Mouse (Mus musculus) right cerebral cortex, adult 18-20 months (tissue): ENCODE data around the gene Slc6a13.

Source experiments
- DNase-seq: peaks from one replicate; pipeline ENCODE4 v3.0.0; 2022; ENCODE audit warnings: mixed read lengths

Gene Slc6a13

GRCm38 (mm10) chr6:121299954-121300353 lies at the start of gene Slc6a13:
Slc6a13 (plus strand) TSS chr6:121300227.
- no peak for DNase-seq

DNA sequence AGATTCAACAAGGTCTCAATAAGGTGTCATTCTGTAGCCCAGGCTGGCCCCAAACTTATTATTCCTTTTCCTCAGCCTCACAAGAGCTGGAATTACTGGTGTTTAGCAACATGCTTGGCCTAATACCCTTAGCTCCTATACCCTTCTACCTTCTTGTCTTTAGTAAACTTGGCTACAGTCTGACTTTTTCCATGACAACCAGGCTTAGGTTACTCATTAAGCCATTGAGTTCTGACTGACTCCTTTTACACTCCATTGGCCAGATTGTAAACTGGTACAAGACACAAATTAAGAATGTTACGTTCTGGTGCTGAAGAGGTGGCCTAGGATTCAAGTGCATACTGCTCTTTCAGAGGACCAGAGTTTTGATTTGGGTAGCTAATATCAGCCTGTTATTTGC lies 49.6 kb upstream of the Slc6a13 start:
- DNase-seq = no peak

DNA sequence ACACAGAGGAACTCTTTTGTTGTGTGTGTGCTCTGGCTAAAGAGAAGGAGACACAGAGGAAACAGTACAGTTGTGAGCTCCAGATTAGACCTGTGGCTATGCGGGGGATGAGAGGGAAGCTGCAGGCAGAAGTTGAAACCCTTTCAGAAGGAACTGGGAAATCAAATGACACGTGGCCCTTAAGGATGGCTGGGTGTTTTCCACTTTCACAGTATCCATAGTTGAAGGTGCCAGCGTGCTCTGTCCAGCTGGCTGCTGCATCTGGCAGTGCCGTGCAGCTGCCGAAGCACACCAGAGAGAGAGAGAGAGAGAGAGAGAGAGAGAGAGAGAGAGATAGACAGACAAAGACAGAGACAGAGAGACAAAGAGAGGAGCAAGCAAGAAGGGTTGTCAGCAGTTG lies 48.8 kb upstream of the Slc6a13 start:
- DNase-seq = no peak

- DNase-seq = peak; percentile 70
Measured at GRCm38 (mm10) chr6:121260548-121260947, 39.5 kb upstream of the Slc6a13 start.

- DNase-seq = no peak
Measured at GRCm38 (mm10) chr6:121261233-121261632, 38.8 kb upstream of the Slc6a13 start.

DNA sequence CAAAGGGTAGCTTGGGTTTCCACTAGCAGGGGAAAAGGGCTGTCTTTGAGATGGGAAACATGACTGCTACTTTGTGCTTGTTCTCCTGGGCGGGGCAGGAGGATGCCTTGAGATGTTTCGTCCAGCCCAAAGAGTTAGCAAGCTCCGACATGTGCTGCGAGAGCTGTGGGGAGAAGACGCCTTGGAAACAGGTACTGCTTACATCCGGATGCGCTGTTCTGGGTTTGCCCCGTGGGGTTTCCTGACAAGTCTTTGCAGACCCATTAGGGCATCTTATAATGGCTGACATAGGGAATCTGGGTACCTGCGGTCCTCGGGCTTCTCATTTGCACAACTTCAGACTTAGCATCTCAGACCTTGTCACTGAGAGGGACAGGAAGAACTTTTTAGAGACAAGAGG lies 38.0 kb upstream of the Slc6a13 start:
- DNase-seq = no peak

- DNase-seq = no peak
Measured at GRCm38 (mm10) chr6:121262496-121262895, 37.5 kb upstream of the Slc6a13 start.

DNA sequence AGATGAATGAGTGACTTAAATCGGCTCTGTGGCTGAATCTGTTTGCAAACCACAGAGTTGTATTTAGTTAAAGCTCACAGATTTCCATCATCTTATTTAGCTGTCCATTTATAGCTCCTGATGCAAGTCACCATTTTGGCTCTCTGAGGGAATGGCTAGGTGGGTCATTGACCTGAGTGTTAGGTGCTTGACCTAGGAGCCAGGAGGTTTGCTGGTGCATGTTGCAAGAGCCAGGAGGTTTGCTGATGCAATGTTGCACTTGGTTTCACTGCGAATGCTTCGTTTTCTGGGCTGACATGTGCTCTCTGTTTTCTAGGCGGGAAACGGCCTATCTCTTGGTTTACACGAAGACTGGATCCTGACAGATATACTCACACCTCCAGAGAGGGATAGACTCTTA lies 29.9 kb upstream of the Slc6a13 start:
- no peak for DNase-seq

GRCm38 (mm10) chr6:121271707-121272074 lies 28.3 kb upstream of the Slc6a13 start:
- no peak for DNase-seq

DNA sequence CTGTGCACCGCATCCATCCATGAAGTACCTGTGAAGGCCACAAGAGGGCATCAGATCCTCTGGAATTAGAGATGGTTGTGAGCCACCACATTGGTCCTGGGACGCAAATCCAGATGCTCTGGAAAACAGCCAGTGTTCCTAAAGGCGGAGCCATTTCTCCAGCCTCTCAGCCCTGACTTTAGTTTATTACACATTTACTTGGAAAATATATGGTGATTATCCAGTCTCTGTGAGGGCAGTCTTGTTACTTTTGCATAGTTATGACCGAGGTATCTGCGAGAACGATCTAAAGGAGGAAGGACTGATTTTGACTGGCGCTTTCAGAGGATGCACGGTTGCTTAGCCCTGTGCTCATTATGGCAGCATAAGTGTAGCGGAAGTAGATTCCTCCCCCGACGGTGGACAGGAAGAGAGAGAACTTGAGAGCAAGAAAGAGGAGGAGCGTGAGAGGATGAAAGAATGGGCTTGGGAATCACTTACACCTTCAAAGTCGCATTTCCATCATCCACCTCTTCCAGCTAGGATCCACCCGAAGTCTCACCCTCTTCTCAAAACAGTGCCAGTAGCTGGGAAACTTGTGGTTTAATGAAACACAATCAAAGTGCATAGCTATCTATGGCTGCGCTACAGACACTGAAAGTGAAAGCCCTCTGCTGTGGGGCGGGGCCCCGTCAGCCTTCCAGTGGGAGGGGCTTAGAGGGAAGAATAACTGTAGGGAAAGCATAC lies 27.8 kb upstream of the Slc6a13 start:
- peak; percentile 80 for DNase-seq

GRCm38 (mm10) chr6:121274356-121274755 lies 25.7 kb upstream of the Slc6a13 start:
- DNase-seq = peak; percentile 22

DNA sequence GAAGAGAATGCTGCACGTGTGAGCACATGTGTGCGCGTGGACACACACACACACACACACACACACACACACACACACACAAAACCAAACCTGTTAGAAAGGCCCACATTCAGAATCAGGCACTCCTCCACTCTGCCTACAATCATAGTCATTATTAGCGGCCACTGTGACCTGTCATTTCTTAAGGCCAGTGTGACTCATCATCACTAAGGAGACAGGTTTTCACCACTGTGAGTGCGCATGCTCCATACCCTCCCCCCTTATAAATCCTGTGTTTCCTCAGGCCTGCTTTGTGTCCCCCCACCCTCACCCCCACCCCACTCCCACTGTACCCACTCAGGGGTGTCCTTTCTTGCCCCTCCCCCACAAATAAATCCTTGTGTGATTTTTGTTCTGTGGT lies 15.9 kb upstream of the Slc6a13 start:
- DNase-seq = no peak

DNA sequence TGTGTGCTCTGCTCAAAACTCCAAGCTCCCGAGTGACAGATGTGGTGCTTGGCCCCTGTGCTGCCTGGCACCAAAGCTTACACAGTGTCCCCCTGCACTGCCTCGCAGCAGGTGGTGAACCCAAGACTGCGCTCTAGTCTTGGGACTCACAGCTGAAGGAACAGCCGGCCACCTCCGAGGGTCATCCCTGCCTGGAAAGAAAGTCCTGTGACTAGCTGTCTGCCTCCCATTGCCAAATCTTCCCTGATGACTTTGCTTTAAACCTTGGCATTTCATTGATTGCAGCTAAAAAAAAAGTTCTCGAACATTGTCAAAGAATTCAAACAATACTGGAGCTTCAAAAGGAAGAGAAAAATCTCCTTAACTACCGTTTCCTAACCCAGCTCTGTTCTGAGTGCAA lies 710 bp upstream of the Slc6a13 start:
- DNase-seq = no peak

DNA sequence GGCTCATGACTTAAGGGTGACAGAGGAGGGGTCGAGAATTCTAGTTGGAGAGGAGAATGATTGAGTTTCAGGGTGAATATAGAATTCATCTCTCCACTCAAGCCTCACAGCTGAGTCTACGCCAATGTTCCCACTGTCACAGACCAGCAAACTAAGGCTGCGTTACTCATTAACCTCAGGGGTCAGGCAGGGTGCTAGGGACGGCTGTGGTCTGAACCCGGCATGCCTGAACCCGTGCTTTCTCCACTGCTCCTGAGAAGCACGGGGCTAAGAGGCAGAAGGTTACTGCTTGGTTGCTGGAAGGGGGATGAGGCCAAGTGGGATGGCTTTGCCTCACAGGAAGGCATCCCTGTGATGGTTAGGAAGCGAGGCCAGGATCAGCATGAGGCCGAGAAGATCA lies 477 bp downstream of the Slc6a13 start:
- no peak for DNase-seq

DNA sequence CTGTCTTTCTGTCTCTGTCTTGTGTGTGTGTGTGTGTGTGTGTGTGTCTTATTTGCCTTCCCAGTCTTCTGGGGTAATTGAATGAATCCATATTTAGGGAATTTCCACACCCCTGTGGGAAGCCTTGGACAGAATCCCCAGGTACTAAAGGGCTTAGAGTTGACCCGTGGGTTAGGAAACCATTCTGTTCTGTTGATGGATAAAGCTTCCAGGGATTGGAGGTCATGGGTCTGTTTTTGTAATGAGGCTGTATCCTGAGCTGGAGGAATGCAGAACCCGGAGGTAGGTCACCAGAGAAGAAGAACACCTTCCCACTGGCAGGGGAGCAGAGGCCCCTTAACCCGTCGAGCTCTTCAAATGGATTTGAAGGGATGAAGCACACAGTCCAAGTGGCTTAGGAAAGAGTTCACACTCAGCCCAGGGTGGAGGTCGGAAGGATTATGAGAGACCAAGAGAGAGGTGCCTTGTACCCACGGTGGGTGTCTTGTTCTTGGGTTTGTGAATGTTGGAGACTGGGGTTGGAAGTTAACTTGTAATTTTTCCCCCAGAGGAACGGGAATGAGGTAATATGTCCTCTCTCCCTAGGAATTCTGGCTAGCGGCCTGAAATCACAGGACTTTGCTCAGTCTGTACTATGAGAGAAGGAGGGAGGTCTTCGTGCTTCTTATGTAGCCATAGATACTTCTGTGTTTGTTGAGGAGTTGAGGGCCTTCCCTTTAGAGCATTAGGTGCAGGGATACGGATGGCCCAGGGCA lies 3.6 kb downstream of the Slc6a13 start:
- no peak for DNase-seq

DNA sequence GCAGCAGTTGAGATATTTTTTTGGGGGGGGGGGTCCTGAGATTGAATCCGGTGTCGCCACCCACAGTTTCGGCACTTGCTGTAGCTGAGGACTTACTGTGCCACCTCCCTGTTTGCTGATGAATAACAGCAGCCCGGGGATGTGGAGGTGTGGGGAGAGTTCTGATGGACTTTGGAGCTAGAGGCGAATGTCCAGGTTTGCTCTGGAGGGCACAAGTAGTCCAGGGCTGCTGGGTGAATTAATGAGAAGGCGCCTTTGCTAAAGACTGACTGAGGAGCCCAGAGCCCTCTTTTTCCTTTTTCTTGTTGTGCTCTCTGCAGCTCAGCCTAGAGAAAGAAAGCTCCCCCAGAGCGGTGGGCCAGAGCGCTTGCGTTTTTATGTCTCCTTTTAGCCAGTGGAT lies 4.6 kb downstream of the Slc6a13 start:
- DNase-seq = no peak

DNA sequence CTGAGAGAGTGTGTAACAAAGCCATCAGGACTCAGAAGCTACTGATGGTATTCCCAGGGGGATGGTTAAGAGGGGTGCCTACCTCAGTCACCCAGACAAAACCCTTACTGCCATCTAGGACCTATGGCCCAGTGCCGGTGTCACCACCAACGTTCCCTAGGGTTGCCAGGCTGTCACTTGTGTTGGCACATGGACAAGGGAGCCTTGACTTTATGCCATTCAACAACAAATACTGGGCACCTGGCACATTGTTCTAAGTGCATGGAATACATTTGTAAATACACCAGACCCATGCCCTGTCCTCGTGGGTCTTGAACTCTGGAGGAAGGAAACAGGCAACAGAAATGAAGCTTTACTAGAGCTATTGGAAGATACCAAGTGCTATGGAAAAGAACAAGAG lies 5.5 kb downstream of the Slc6a13 start:
- no peak for DNase-seq

DNA sequence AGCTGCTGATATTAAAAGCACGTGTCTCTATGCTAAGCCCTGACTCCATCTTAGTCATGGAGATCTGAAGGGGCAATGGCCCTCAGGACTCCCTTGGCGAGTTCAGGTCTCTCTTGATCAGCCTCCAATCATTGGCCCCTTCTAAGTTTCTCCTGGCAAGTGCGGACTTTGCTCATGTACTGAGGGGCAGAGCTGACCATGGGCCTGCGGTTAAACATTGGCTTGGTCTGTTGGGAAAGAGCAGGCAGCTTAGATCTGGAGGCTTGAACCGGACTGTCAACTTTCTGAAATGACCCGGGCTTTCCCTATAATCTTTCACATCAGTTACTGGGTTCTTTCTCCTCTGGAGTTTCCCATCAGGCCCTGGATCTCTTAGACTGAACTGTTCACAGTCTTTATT lies 11.0 kb downstream of the Slc6a13 start:
- DNase-seq = no peak

DNA sequence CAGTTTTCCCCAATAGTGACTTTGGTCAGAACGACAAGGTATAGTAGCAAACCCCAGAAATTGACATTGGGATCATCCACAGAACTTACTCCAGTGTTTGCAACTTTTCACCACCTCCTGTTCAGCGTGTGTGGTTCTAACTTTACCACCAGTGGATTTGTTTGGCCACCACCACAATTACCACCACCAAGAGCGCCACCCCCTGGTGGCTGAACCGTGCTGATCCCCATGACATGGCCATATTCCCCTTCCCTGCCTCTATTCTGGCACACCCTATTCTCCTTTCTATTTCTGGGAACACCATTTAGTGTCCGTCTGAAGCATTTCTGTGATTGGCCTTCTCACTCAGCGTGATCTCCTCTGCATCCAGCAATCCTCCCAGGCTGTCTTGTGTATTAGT lies 19.1 kb downstream of the Slc6a13 start:
- no peak for DNase-seq

- DNase-seq = no peak
Measured at GRCm38 (mm10) chr6:121322381-121323110, 22.5 kb downstream of the Slc6a13 start.

- no peak for DNase-seq
Measured at GRCm38 (mm10) chr6:121325298-121325697, 25.3 kb downstream of the Slc6a13 start.

- DNase-seq = no peak
Measured at GRCm38 (mm10) chr6:121325740-121326139, 25.7 kb downstream of the Slc6a13 start.

- DNase-seq = no peak
Measured at GRCm38 (mm10) chr6:121326486-121327069, 26.6 kb downstream of the Slc6a13 start.
